Mouse (Mus musculus): Measurements from ENCODE around the gene Fas. TPM values are rescaled to one million over a fixed set of nuclear protein-coding genes. Genes with fewer than 3 reads are reported as not detected.

Fas gene
- polyA plus RNA-seq, 1 experiment from 2014 or later, result 15.6 TPM

GRCm38 (mm10) chr19:34278078-34278477 lies 12.4 kb upstream of the Fas start:
- H3K27ac ChIP-seq (ENCODE audit: low read depth, low read length), result no peak overlapping the region
- no peak overlapping the region for H3K4me2 ChIP-seq (replicated peaks; ENCODE audit: low read depth)
- ATAC-seq, result no peak
- no peaks in the 10 kb centered on the region for H3K27me3 ChIP-seq (replicated peaks; ENCODE audit: control insufficient read depth, insufficient read depth, low read length)
- H3K36me3 ChIP-seq (ENCODE audit: control insufficient read depth, insufficient read depth), result no peaks in the 10 kb centered on the region
- 76% methylated on average over 3 of the region's 3 CpGs for whole genome bisulfite sequencing
- no peaks in the 10 kb centered on the region for H3K9me3 ChIP-seq (ENCODE audit: control insufficient read depth)
- no peaks in the 10 kb centered on the region for H3K4me1 ChIP-seq (replicated peaks; ENCODE audit: control insufficient read depth, insufficient read depth, low read length)
- no peak for TF ChIP-seq CTCF (IDR thresholded peaks at IDR 0.05; ENCODE audit: low read depth)
- no peak overlapping the region for H3K9ac ChIP-seq (ENCODE audit: low read depth, low read length)
- no peak overlapping the region for H3K4me3 ChIP-seq (ENCODE audit: low read depth, low read length)

GRCm38 (mm10) chr19:34283614-34284013 lies 6.9 kb upstream of the Fas start:
- Histone ChIP-seq H3K27me3 (replicated peaks; ENCODE audit: control insufficient read depth, insufficient read depth, low read length) (no peaks in the 10 kb centered on the region), H3K4me3 (ENCODE audit: low read depth, low read length) (no peak overlapping the region), H3K36me3 (ENCODE audit: control insufficient read depth, insufficient read depth) (no peaks in the 10 kb centered on the region), H3K4me2 (replicated peaks; ENCODE audit: low read depth) (no peak overlapping the region), H3K4me1 (replicated peaks; ENCODE audit: control insufficient read depth, insufficient read depth, low read length) (no peaks in the 10 kb centered on the region), H3K9me3 (ENCODE audit: control insufficient read depth) (no peaks in the 10 kb centered on the region), H3K27ac (ENCODE audit: low read depth, low read length) (no peak overlapping the region), H3K9ac (ENCODE audit: low read depth, low read length) (no peak overlapping the region)
- ATAC-seq, result no peak
- TF ChIP-seq CTCF (IDR thresholded peaks at IDR 0.05; ENCODE audit: low read depth), result no peak
- WGBS, result 65% methylated on average over 6 of the region's 6 CpGs

GRCm38 (mm10) chr19:34284383-34284782 lies 6.1 kb upstream of the Fas start:
- WGBS, result 57% methylated on average over 10 of the region's 10 CpGs
- Histone ChIP-seq H3K4me3 (ENCODE audit: low read depth, low read length) (no peak overlapping the region), H3K9ac (ENCODE audit: low read depth, low read length) (no peak overlapping the region), H3K4me1 (replicated peaks; ENCODE audit: control insufficient read depth, insufficient read depth, low read length) (no peaks in the 10 kb centered on the region), H3K9me3 (ENCODE audit: control insufficient read depth) (no peaks in the 10 kb centered on the region), H3K27ac (ENCODE audit: low read depth, low read length) (no peak overlapping the region), H3K36me3 (ENCODE audit: control insufficient read depth, insufficient read depth) (no peaks in the 10 kb centered on the region), H3K4me2 (replicated peaks; ENCODE audit: low read depth) (peak overlapping the region; percentile 39), H3K27me3 (replicated peaks; ENCODE audit: control insufficient read depth, insufficient read depth, low read length) (no peaks in the 10 kb centered on the region)
- peak; percentile 70 for TF ChIP-seq CTCF (IDR thresholded peaks at IDR 0.05; ENCODE audit: low read depth)
- no peak for ATAC-seq

GRCm38 (mm10) chr19:34284826-34285225 lies 5.6 kb upstream of the Fas start:
- Histone ChIP-seq H3K4me1 (replicated peaks; ENCODE audit: control insufficient read depth, insufficient read depth, low read length) (no peaks in the 10 kb centered on the region), H3K4me3 (ENCODE audit: low read depth, low read length) (no peak overlapping the region), H3K27ac (ENCODE audit: low read depth, low read length) (no peak overlapping the region), H3K27me3 (replicated peaks; ENCODE audit: control insufficient read depth, insufficient read depth, low read length) (no peaks in the 10 kb centered on the region), H3K36me3 (ENCODE audit: control insufficient read depth, insufficient read depth) (no peaks in the 10 kb centered on the region), H3K9ac (ENCODE audit: low read depth, low read length) (no peak overlapping the region), H3K4me2 (replicated peaks; ENCODE audit: low read depth) (no peak overlapping the region), H3K9me3 (ENCODE audit: control insufficient read depth) (no peaks in the 10 kb centered on the region)
- ATAC-seq, result no peak
- no peak for TF ChIP-seq CTCF (IDR thresholded peaks at IDR 0.05; ENCODE audit: low read depth)
- 45% methylated on average over 2 of the region's 2 CpGs for WGBS

GRCm38 (mm10) chr19:34287221-34287620 lies 3.2 kb upstream of the Fas start:
- Histone ChIP-seq H3K4me2 (replicated peaks; ENCODE audit: low read depth) (no peak overlapping the region), H3K4me1 (replicated peaks; ENCODE audit: control insufficient read depth, insufficient read depth, low read length) (no peaks in the 10 kb centered on the region), H3K4me3 (ENCODE audit: low read depth, low read length) (no peak overlapping the region), H3K27ac (ENCODE audit: low read depth, low read length) (no peak overlapping the region), H3K9ac (ENCODE audit: low read depth, low read length) (no peak overlapping the region), H3K9me3 (ENCODE audit: control insufficient read depth) (no peaks in the 10 kb centered on the region), H3K36me3 (ENCODE audit: control insufficient read depth, insufficient read depth) (no peaks in the 10 kb centered on the region), H3K27me3 (replicated peaks; ENCODE audit: control insufficient read depth, insufficient read depth, low read length) (no peaks in the 10 kb centered on the region)
- ATAC-seq, result no peak
- TF ChIP-seq CTCF (IDR thresholded peaks at IDR 0.05; ENCODE audit: low read depth), result no peak

GRCm38 (mm10) chr19:34287656-34288415 lies 2.6 kb upstream of the Fas start:
- H3K4me3 ChIP-seq (ENCODE audit: low read depth, low read length), result no peak overlapping the region
- H3K9ac ChIP-seq (ENCODE audit: low read depth, low read length), result no peak overlapping the region
- ATAC-seq, result no peak
- no peaks in the 10 kb centered on the region for H3K4me1 ChIP-seq (replicated peaks; ENCODE audit: control insufficient read depth, insufficient read depth, low read length)
- no peak overlapping the region for H3K4me2 ChIP-seq (replicated peaks; ENCODE audit: low read depth)
- no peak overlapping the region for H3K27ac ChIP-seq (ENCODE audit: low read depth, low read length)
- WGBS, result 71% methylated on average over 13 of the region's 13 CpGs
- H3K27me3 ChIP-seq (replicated peaks; ENCODE audit: control insufficient read depth, insufficient read depth, low read length), result no peaks in the 10 kb centered on the region
- H3K9me3 ChIP-seq (ENCODE audit: control insufficient read depth), result no peaks in the 10 kb centered on the region
- no peaks in the 10 kb centered on the region for H3K36me3 ChIP-seq (ENCODE audit: control insufficient read depth, insufficient read depth)
- TF ChIP-seq CTCF (IDR thresholded peaks at IDR 0.05; ENCODE audit: low read depth), result no peak

Measured in intestine, postnatal 0 days (tissue).